Mouse (Mus musculus) embryo, embryonic 9.5 days (tissue): ENCODE measurements at regions not wholly inside any gene's neighbourhood (a gene's known extent, or its start where the extent isn't known, plus 50 kb on each side); places are given as distances from the start of the nearest gene placed in this dataset.

Experiments used
- DNase-seq: peaks from one replicate; pipeline ENCODE4 v3.0.0-alpha.2; 2017; ENCODE audit errors: extremely low spot score

- no peak for DNase-seq
Measured at GRCm38 (mm10) chr7:70972023-70972400, 379.3 kb downstream of the Gm10295 start.

GRCm38 (mm10) chr7:70971323-70972022, 379.8 kb downstream of the Gm10295 start:
- DNase-seq = peak; percentile 72

GRCm38 (mm10) chr7:70952318-70952959, 398.8 kb downstream of the Gm10295 start:
- no peak for DNase-seq

- no peak for DNase-seq
Measured at GRCm38 (mm10) chr7:70948281-70948680, 403.0 kb downstream of the Gm10295 start.

GRCm38 (mm10) chr7:70946260-70946659, 405.0 kb downstream of the Gm10295 start:
- no peak for DNase-seq

GRCm38 (mm10) chr7:70930911-70931310, 420.4 kb downstream of the Gm10295 start:
- peak; percentile 81 for DNase-seq

- DNase-seq = peak; percentile 67
Measured at GRCm38 (mm10) chr7:70929935-70930334, 421.4 kb downstream of the Gm10295 start.

GRCm38 (mm10) chr7:70928001-70928400, 423.3 kb downstream of the Gm10295 start:
- DNase-seq = peak; percentile 15

GRCm38 (mm10) chr7:70917016-70917415, 434.3 kb downstream of the Gm10295 start:
- DNase-seq = no peak

GRCm38 (mm10) chr7:70908921-70909320, 442.4 kb downstream of the Gm10295 start:
- no peak for DNase-seq

- no peak for DNase-seq
Measured at GRCm38 (mm10) chr7:70891700-70892099, 459.6 kb downstream of the Gm10295 start.

- DNase-seq = no peak
Measured at GRCm38 (mm10) chr7:70880496-70880895, 470.8 kb downstream of the Gm10295 start.

GRCm38 (mm10) chr7:70874393-70874792, 476.9 kb downstream of the Gm10295 start:
- no peak for DNase-seq

- DNase-seq = no peak
Measured at GRCm38 (mm10) chr7:70870841-70871534, 480.3 kb downstream of the Gm10295 start.

- no peak for DNase-seq
Measured at GRCm38 (mm10) chr7:70869125-70869524, 482.2 kb downstream of the Gm10295 start.

GRCm38 (mm10) chr7:70859957-70860356, 491.3 kb downstream of the Gm10295 start:
- DNase-seq = no peak

GRCm38 (mm10) chr7:70850726-70851125, 484.2 kb upstream of the Nr2f2 start:
- no peak for DNase-seq

- peak; percentile 62 for DNase-seq
Measured at GRCm38 (mm10) chr7:70848016-70848776, 481.7 kb upstream of the Nr2f2 start.

GRCm38 (mm10) chr7:70847450-70847993, 481.0 kb upstream of the Nr2f2 start:
- no peak for DNase-seq

- peak; percentile 90 for DNase-seq
Measured at GRCm38 (mm10) chr7:70846076-70846475, 479.5 kb upstream of the Nr2f2 start.

GRCm38 (mm10) chr7:70840142-70840541, 473.6 kb upstream of the Nr2f2 start:
- no peak for DNase-seq

- no peak for DNase-seq
Measured at GRCm38 (mm10) chr7:70839190-70839589, 472.7 kb upstream of the Nr2f2 start.
